Mouse (Mus musculus) cerebellum, postnatal 14 days (tissue): Measurements from ENCODE around the gene Klc1.

Experiments
- DNase-seq, 2 experiments: peaks; one replicate each; pipeline ENCODE4 v3.0.0; 2021; ENCODE audit warnings: mixed read lengths in 2 of 2

Gene Klc1

GRCm38 (mm10) chr12:111745274-111745673 is 13.4 kb upstream of the Klc1 start:
- no peak for DNase-seq

GRCm38 (mm10) chr12:111746091-111746490 is 12.6 kb upstream of the Klc1 start:
- peak; percentile 65 to 77 for DNase-seq

- DNase-seq = no peak
Measured at GRCm38 (mm10) chr12:111747421-111747820, 11.2 kb upstream of the Klc1 start.

- no peak for DNase-seq
Measured at GRCm38 (mm10) chr12:111750739-111751138, 7.9 kb upstream of the Klc1 start.

- no peak for DNase-seq
Measured at GRCm38 (mm10) chr12:111752491-111752890, 6.2 kb upstream of the Klc1 start.

- DNase-seq = no peak
Measured at GRCm38 (mm10) chr12:111753347-111753746, 5.3 kb upstream of the Klc1 start.

- DNase-seq = no peak
Measured at GRCm38 (mm10) chr12:111754710-111755109, 3.9 kb upstream of the Klc1 start.

GRCm38 (mm10) chr12:111755231-111755630 is 3.4 kb upstream of the Klc1 start:
- no peak for DNase-seq

GRCm38 (mm10) chr12:111756082-111756697 is 2.5 kb upstream of the Klc1 start:
- DNase-seq = no peak

- no peak for DNase-seq
Measured at GRCm38 (mm10) chr12:111756698-111757082, 2.0 kb upstream of the Klc1 start.

- peak; percentile 31 to 47 for DNase-seq
Measured at GRCm38 (mm10) chr12:111757561-111758325, 906 bp upstream of the Klc1 start.

GRCm38 (mm10) chr12:111759176-111760061 is 770 bp downstream of the Klc1 start:
- peak; percentile 77 to 79 for DNase-seq

- DNase-seq = no peak
Measured at GRCm38 (mm10) chr12:111760306-111760908, 1.8 kb downstream of the Klc1 start.

GRCm38 (mm10) chr12:111762620-111763280 is 4.1 kb downstream of the Klc1 start:
- no peak for DNase-seq

GRCm38 (mm10) chr12:111766313-111767236 is 7.9 kb downstream of the Klc1 start:
- DNase-seq = no peak

GRCm38 (mm10) chr12:111768322-111768928 is 9.8 kb downstream of the Klc1 start:
- no peak for DNase-seq

GRCm38 (mm10) chr12:111769306-111769705 is 10.7 kb downstream of the Klc1 start:
- DNase-seq = peak; percentile 67 to 83

- no peak for DNase-seq
Measured at GRCm38 (mm10) chr12:111769816-111770577, 11.3 kb downstream of the Klc1 start.

GRCm38 (mm10) chr12:111770651-111771050 is 12.0 kb downstream of the Klc1 start:
- DNase-seq = no peak

- no peak for DNase-seq
Measured at GRCm38 (mm10) chr12:111774156-111774555, 15.5 kb downstream of the Klc1 start.
